Mouse (Mus musculus): Measurements from ENCODE around the gene Ints7.

GRCm38 (mm10) chr1:191592016-191592720 is 16.7 kb downstream of the Ints7 start:
- TF ChIP-seq CTCF (IDR thresholded peaks at IDR 0.05; ENCODE audit: insufficient read depth, low read depth, low read length) (no peak), POLR2A (IDR thresholded peaks at IDR 0.05; ENCODE audit: insufficient read depth, low read depth, low read length) (no peak)

Data from olfactory bulb, adult 2 months (tissue).